Mouse (Mus musculus) C2C12 (cell line): ENCODE data around the gene B4galt5. TPM values are rescaled to one million over a fixed set of nuclear protein-coding genes. Genes with fewer than 3 reads are reported as not detected.

Source experiments
- H3K27me3 ChIP-seq: one replicate; pipeline ENCODE4 v1.6.1; 2011; ENCODE audit not compliant: control insufficient read depth, insufficient read depth, insufficient read length
- H3K36me3 ChIP-seq: one replicate; pipeline ENCODE4 v1.6.1; 2011; ENCODE audit not compliant: control insufficient read depth, insufficient read depth
- H3K4me3 ChIP-seq: one replicate; pipeline ENCODE4 v1.5.1; 2011; ENCODE audit warnings: mild to moderate bottlenecking, control low read depth; ENCODE audit not compliant: poor library complexity, insufficient read depth, severe bottlenecking
- H3K79me2 ChIP-seq: one replicate; pipeline ENCODE4 v1.6.1; 2011; ENCODE audit not compliant: control insufficient read depth, insufficient read depth
- H3K79me3 ChIP-seq: one replicate; pipeline ENCODE4 v1.6.1; 2011; ENCODE audit warnings: low read depth, control low read depth
- H3ac ChIP-seq: one replicate; pipeline ENCODE3; 2011; ENCODE audit warnings: low read depth; ENCODE audit not compliant: control insufficient read depth, insufficient read length
- CEBPB ChIP-seq: IDR thresholded peaks from one replicate; pipeline ENCODE4 v1.6.1; 2011; ENCODE audit warnings: low read depth, mild to moderate bottlenecking, control low read depth, moderate library complexity
- CTCF ChIP-seq: IDR thresholded peaks from one replicate; pipeline ENCODE4 v1.5.1; 2011; ENCODE audit not compliant: control insufficient read depth, insufficient read depth, insufficient read length
- FOSL1 ChIP-seq: IDR thresholded peaks from one replicate; pipeline ENCODE4 v1.8.0; 2011; ENCODE audit warnings: mild to moderate bottlenecking, low read length; ENCODE audit not compliant: poor library complexity, insufficient read depth, severe bottlenecking
- MAX ChIP-seq: IDR thresholded peaks from one replicate; pipeline ENCODE4 v1.6.1; 2011; ENCODE audit warnings: mild to moderate bottlenecking, control low read depth
- MYOD1 ChIP-seq: IDR thresholded peaks from one replicate; pipeline ENCODE4 v1.6.1; 2011; ENCODE audit warnings: low read depth; ENCODE audit not compliant: control insufficient read depth, insufficient read length
- MYOG ChIP-seq: IDR thresholded peaks from one replicate; pipeline ENCODE4 v1.6.1; 2011; ENCODE audit not compliant: control insufficient read depth, insufficient read length; ENCODE audit errors: extremely low read depth
- USF1 ChIP-seq: IDR thresholded peaks from one replicate; pipeline ENCODE4 v1.6.1; 2011; ENCODE audit warnings: low read depth, mild to moderate bottlenecking, control low read depth, moderate library complexity
- polyA plus RNA-seq: library from polyadenylated mRNA; unstranded; fragments of >200 nt; fragmentation: generic; extraction: Trizol; gene quantifications from one replicate; pipeline ENCODE4 v1.2.1, GENCODE M21; 2012; ENCODE audit warnings: missing spikeins

Gene B4galt5
- polyA plus RNA-seq, 1 experiment = 56.6 TPM

GRCm38 (mm10) chr2:167267531-167268410 is 81.2 kb downstream of the B4galt5 start:
- no peaks in the 10 kb centered on the region for H3K27me3 ChIP-seq
- no peaks in the 10 kb centered on the region for H3K36me3 ChIP-seq
- TF ChIP-seq MYOD1 = peak; percentile 100
- TF ChIP-seq CTCF = no peak
- no peak for TF ChIP-seq CEBPB
- no peak for TF ChIP-seq MYOG
- TF ChIP-seq USF1 = no peak
- H3K79me2 ChIP-seq = no peaks in the 10 kb centered on the region
- no peak overlapping the region for H3K4me3 ChIP-seq
- H3K79me3 ChIP-seq = no peaks in the 10 kb centered on the region
- no peak overlapping the region for H3ac ChIP-seq

DNA sequence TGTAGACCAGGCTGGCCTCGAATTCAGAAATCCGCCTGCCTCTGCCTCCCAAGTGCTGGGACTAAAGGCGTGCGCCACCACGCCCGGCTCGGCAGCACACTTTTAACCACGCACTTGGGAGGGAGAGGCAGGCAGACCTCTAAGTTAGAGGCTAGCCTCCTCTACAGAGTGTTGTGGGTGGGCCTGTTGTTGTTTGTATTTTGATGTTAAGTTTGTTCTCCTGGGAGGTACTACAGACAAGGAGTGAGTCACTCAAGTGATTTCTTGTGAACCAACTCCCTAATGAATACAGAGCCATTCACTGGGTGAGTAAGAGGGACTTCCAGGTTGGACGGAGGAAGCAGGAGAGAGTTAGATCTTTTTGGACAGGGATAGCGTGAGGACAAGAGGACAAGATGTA is 82.8 kb downstream of the B4galt5 start:
- Histone ChIP-seq H3K4me3 (no peak overlapping the region), H3K79me3 (no peaks in the 10 kb centered on the region), H3K36me3 (no peaks in the 10 kb centered on the region), H3K27me3 (no peaks in the 10 kb centered on the region), H3ac (no peak overlapping the region), H3K79me2 (no peaks in the 10 kb centered on the region)
- TF ChIP-seq CEBPB (no peak), USF1 (no peak), MAX (no peak), MYOD1 (no peak), FOSL1 (no peak), CTCF (no peak), MYOG (no peak)

GRCm38 (mm10) chr2:167265806-167266205 is 83.2 kb downstream of the B4galt5 start:
- TF ChIP-seq CEBPB = no peak
- no peak for TF ChIP-seq MAX
- TF ChIP-seq MYOD1 = peak; percentile 34
- no peak for TF ChIP-seq FOSL1
- TF ChIP-seq USF1 = no peak
- TF ChIP-seq MYOG = no peak
- no peak for TF ChIP-seq CTCF
- no peaks in the 10 kb centered on the region for H3K79me2 ChIP-seq
- no peak overlapping the region for H3K4me3 ChIP-seq
- H3ac ChIP-seq = no peak overlapping the region
- no peaks in the 10 kb centered on the region for H3K79me3 ChIP-seq
- H3K27me3 ChIP-seq = no peaks in the 10 kb centered on the region
- H3K36me3 ChIP-seq = no peaks in the 10 kb centered on the region

GRCm38 (mm10) chr2:167265021-167265420 is 84.0 kb downstream of the B4galt5 start:
- H3K4me3 ChIP-seq = no peak overlapping the region
- TF ChIP-seq CEBPB = no peak
- TF ChIP-seq MYOD1 = peak; percentile 47
- no peak for TF ChIP-seq MAX
- TF ChIP-seq FOSL1 = no peak
- H3K79me3 ChIP-seq = no peaks in the 10 kb centered on the region
- H3K27me3 ChIP-seq = no peaks in the 10 kb centered on the region
- no peak overlapping the region for H3ac ChIP-seq
- H3K79me2 ChIP-seq = no peaks in the 10 kb centered on the region
- no peaks in the 10 kb centered on the region for H3K36me3 ChIP-seq

DNA sequence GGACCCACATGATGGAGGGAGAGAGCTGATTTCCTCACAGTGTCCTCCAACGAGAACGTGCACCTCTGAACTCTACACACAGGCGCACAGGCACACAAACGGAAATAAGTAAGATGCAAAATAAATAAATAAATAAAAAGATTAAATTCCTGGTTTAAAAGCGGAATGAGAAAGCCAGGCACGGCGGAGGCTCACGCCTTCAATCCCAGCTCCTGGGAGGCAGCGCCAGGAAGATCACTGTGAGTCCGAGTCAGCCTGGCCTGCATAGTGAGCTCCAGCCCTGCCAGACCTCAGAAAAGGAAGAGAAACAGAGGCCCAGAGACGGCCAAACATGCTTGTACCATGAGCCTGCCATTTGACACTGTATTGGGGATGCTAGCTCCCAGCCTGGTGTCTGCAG is 85.1 kb downstream of the B4galt5 start:
- TF ChIP-seq MAX = no peak
- no peak for TF ChIP-seq USF1
- no peak for TF ChIP-seq FOSL1
- TF ChIP-seq MYOG = no peak
- TF ChIP-seq MYOD1 = no peak
- no peak for TF ChIP-seq CEBPB
- no peak for TF ChIP-seq CTCF
- no peak overlapping the region for H3K4me3 ChIP-seq
- no peaks in the 10 kb centered on the region for H3K79me2 ChIP-seq
- H3K36me3 ChIP-seq = no peaks in the 10 kb centered on the region
- H3K27me3 ChIP-seq = no peaks in the 10 kb centered on the region
- no peak overlapping the region for H3ac ChIP-seq
- H3K79me3 ChIP-seq = no peaks in the 10 kb centered on the region
